Mouse (Mus musculus) adrenal gland, adult 2 months (tissue): ENCODE results near the gene Dner. TPM values are rescaled to one million over a fixed set of nuclear protein-coding genes. Genes with fewer than 3 reads are reported as not detected.

ENCODE experiments used
- DNase-seq: peaks from one replicate; pipeline ENCODE4 v3.0.0; 2021
- polyA plus RNA-seq: library from polyadenylated mRNA; depleted of rRNA; stranded (reverse); fragments of >200 nt; gene quantifications from 2 replicates; pipeline ENCODE4 v1.2.3, GENCODE M21; 2012
- total RNA-seq, 2 experiments: library from RNA; stranded (reverse); gene quantifications; 2 replicates each; pipeline ENCODE4 v1.2.3; 2021

Gene Dner
- total and polyA plus RNA-seq, 3 experiments, result 3.4 to 9.0 (median 4.2) TPM

- no peak for DNase-seq
These were observed 254.6 kb downstream of the Dner start for GRCm38 (mm10) chr1:84441419-84441818.

- DNase-seq, result no peak
These were observed 258.5 kb downstream of the Dner start for GRCm38 (mm10) chr1:84437565-84437964.

GRCm38 (mm10) chr1:84436281-84436680 lies 259.7 kb downstream of the Dner start:
- DNase-seq, result peak; percentile 79

- no peak for DNase-seq
These were observed 262.6 kb downstream of the Dner start for GRCm38 (mm10) chr1:84433291-84433980.

- no peak for DNase-seq
These were observed 263.7 kb downstream of the Dner start for GRCm38 (mm10) chr1:84432311-84432710.

GRCm38 (mm10) chr1:84428331-84428730 lies 267.7 kb downstream of the Dner start:
- no peak for DNase-seq

- DNase-seq, result no peak
These were observed 268.3 kb downstream of the Dner start for GRCm38 (mm10) chr1:84427757-84428156.

- DNase-seq, result no peak
These were observed 269.3 kb downstream of the Dner start for GRCm38 (mm10) chr1:84426679-84427078.

- no peak for DNase-seq
These were observed 273.1 kb downstream of the Dner start for GRCm38 (mm10) chr1:84422881-84423280.

- no peak for DNase-seq
These were observed 274.2 kb downstream of the Dner start for GRCm38 (mm10) chr1:84421845-84422244.

GRCm38 (mm10) chr1:84419416-84419815 lies 276.6 kb downstream of the Dner start:
- no peak for DNase-seq

- no peak for DNase-seq
These were observed 277.5 kb downstream of the Dner start for GRCm38 (mm10) chr1:84418511-84418910.

GRCm38 (mm10) chr1:84417761-84418238 lies 278.2 kb downstream of the Dner start:
- DNase-seq, result no peak

GRCm38 (mm10) chr1:84417276-84417675 lies 278.7 kb downstream of the Dner start:
- no peak for DNase-seq

GRCm38 (mm10) chr1:84414464-84414863 lies 281.6 kb downstream of the Dner start:
- DNase-seq, result no peak

- no peak for DNase-seq
These were observed 286.5 kb downstream of the Dner start for GRCm38 (mm10) chr1:84409514-84409913.

- DNase-seq, result no peak
These were observed 287.1 kb downstream of the Dner start for GRCm38 (mm10) chr1:84408873-84409272.

- DNase-seq, result peak; percentile 77
These were observed 289.1 kb downstream of the Dner start for GRCm38 (mm10) chr1:84406891-84407290.

GRCm38 (mm10) chr1:84405551-84406290 lies 290.3 kb downstream of the Dner start:
- DNase-seq, result no peak

GRCm38 (mm10) chr1:84404880-84405279 lies 291.1 kb downstream of the Dner start:
- no peak for DNase-seq

GRCm38 (mm10) chr1:84402154-84402553 lies 293.9 kb downstream of the Dner start:
- DNase-seq, result no peak

GRCm38 (mm10) chr1:84399671-84400070 lies 296.4 kb downstream of the Dner start:
- no peak for DNase-seq

GRCm38 (mm10) chr1:84399118-84399517 lies 296.9 kb downstream of the Dner start:
- no peak for DNase-seq
